Mouse (Mus musculus) liver, embryonic 14.5 days (tissue): ENCODE data around the gene Elp4.

ENCODE experiments used
- CTCF ChIP-seq: IDR thresholded peaks from 2 replicates; pipeline ENCODE4 v1.5.1; 2016; ENCODE audit warnings: antibody characterized with exemption, low read depth, control low read depth
- EP300 ChIP-seq: IDR thresholded peaks from 2 replicates; pipeline ENCODE4 v1.6.1; 2016; ENCODE audit warnings: antibody characterized with exemption, low read depth

GRCm38 (mm10) chr2:105680999-105681710, 223.2 kb downstream of the Elp4 start:
- TF ChIP-seq CTCF = no peak
- TF ChIP-seq EP300 = no peak
